Mouse (Mus musculus) kidney, embryonic 16.5 days (tissue): ENCODE data around the gene Rap1gap. TPM values are rescaled to one million over a fixed set of nuclear protein-coding genes. Genes with fewer than 3 reads are reported as not detected.
A peak's percentile ranks its signal among the peaks of the same experiment; 100 is the strongest.

Experiments used
- ATAC-seq: fragments of 200-750 bp; cut with Nextera tagmentation; 2 replicates; pipeline ENCODE4 v1.8.0; 2017; ENCODE audit warnings: moderate TSS enrichment; ENCODE audit not compliant: low FRiP score, low TSS enrichment
- H3K27ac ChIP-seq: fragments of 300-500 bp; sonication (generic); 2 replicates; pipeline ENCODE4 v1.5.1; 2014; ENCODE audit warnings: low read length
- H3K27me3 ChIP-seq: fragments of 300-500 bp; sonication (generic); 2 replicates; pipeline ENCODE4 v1.6.1; 2014; ENCODE audit warnings: low read length, control low read depth, mixed read lengths; ENCODE audit not compliant: insufficient read depth
- H3K36me3 ChIP-seq: fragments of 300-500 bp; sonication (generic); 2 replicates; pipeline ENCODE4 v1.6.1; 2014; ENCODE audit warnings: low read length, control low read depth, mixed read lengths; ENCODE audit not compliant: insufficient read depth
- H3K4me1 ChIP-seq: fragments of 300-500 bp; sonication (generic); 2 replicates; pipeline ENCODE4 v1.6.1; 2014; ENCODE audit warnings: low read length, control low read depth, mixed read lengths; ENCODE audit not compliant: insufficient read depth
- H3K4me2 ChIP-seq: fragments of 300-500 bp; sonication (generic); replicated peaks from 2 replicates; pipeline ENCODE4 v1.6.1; 2014; ENCODE audit warnings: low read depth, low read length
- H3K4me3 ChIP-seq: fragments of 300-500 bp; sonication (generic); 2 replicates; pipeline ENCODE4 v1.5.1; 2014; ENCODE audit warnings: mild to moderate bottlenecking, low read length
- H3K9ac ChIP-seq: fragments of 300-500 bp; sonication (generic); replicated peaks from 2 replicates; pipeline ENCODE4 v1.6.1; 2014; ENCODE audit warnings: low read length
- H3K9me3 ChIP-seq: fragments of 300-500 bp; sonication (generic); 2 replicates; pipeline ENCODE4 v1.6.1; 2016; ENCODE audit warnings: low read length, control low read depth
- WGBS: fragments of 180-500 bp; shearing (Covaris S2); extraction: QIAGEN DNeasy Blood & Tissue Kit; methylation state at CpG from one replicate; pipeline ENCODE4 v1.1.7; 2014; 5-methylcytosine and 5-hydroxymethylcytosine counted together
- polyA plus RNA-seq: library from polyadenylated mRNA; unstranded; fragments of >200 nt; fragmentation: Nextera tagmentation; extraction: Ambion mirVana; gene quantifications from 2 replicates; pipeline ENCODE4 v1.2.1, GENCODE M21; 2015

Rap1gap gene
- polyA plus RNA-seq, 1 experiment from 2014 or later = 22.0 TPM

GRCm38 (mm10) chr4:137642101-137642500 is 22.4 kb upstream of the Rap1gap start:
- Histone ChIP-seq H3K27me3 (no peaks in the 10 kb centered on the region), H3K9ac (no peak overlapping the region), H3K4me2 (no peak overlapping the region), H3K27ac (peak overlapping the region; percentile 70), H3K4me1 (peaks cover 4% of the 10 kb centered on the region; the same call in 1 of the 2 replicates), H3K36me3 (peaks cover 67% of the 10 kb centered on the region), H3K4me3 (no peak overlapping the region), H3K9me3 (no peaks in the 10 kb centered on the region)
- ATAC-seq = peak; percentile 59; the same call in 1 of the 2 replicates
- 57% methylated on average over 2 of the region's 2 CpGs for WGBS

GRCm38 (mm10) chr4:137643459-137643858 is 21.1 kb upstream of the Rap1gap start:
- H3K9me3 ChIP-seq = no peaks in the 10 kb centered on the region
- H3K4me1 ChIP-seq = peaks cover 4% of the 10 kb centered on the region; the same call in 1 of the 2 replicates
- H3K27me3 ChIP-seq = no peaks in the 10 kb centered on the region
- H3K4me3 ChIP-seq = no peak overlapping the region
- H3K27ac ChIP-seq = no peak overlapping the region
- H3K4me2 ChIP-seq = no peak overlapping the region
- no peak overlapping the region for H3K9ac ChIP-seq
- peaks cover 63% of the 10 kb centered on the region for H3K36me3 ChIP-seq
- ATAC-seq = no peak
- 86% methylated on average over 2 of the region's 2 CpGs for WGBS

- Histone ChIP-seq H3K27me3 (no peaks in the 10 kb centered on the region), H3K9ac (no peak overlapping the region), H3K27ac (no peak overlapping the region), H3K36me3 (peaks cover 63% of the 10 kb centered on the region), H3K4me3 (no peak overlapping the region), H3K9me3 (no peaks in the 10 kb centered on the region), H3K4me2 (no peak overlapping the region), H3K4me1 (peaks cover 12% of the 10 kb centered on the region)
- ATAC-seq = no peak
Measured at GRCm38 (mm10) chr4:137646262-137646661, 18.3 kb upstream of the Rap1gap start.

- Histone ChIP-seq H3K27me3 (no peaks in the 10 kb centered on the region), H3K4me1 (peaks cover 8% of the 10 kb centered on the region; the same call in 1 of the 2 replicates), H3K4me3 (no peak overlapping the region), H3K27ac (no peak overlapping the region), H3K4me2 (no peak overlapping the region), H3K9ac (no peak overlapping the region), H3K36me3 (peaks cover 72% of the 10 kb centered on the region), H3K9me3 (no peaks in the 10 kb centered on the region)
- no peak for ATAC-seq
- 85% methylated on average over 6 of the region's 6 CpGs for WGBS
Measured at GRCm38 (mm10) chr4:137647648-137648047, 16.9 kb upstream of the Rap1gap start.

- no peak for ATAC-seq
- Histone ChIP-seq H3K4me2 (no peak overlapping the region), H3K27me3 (no peaks in the 10 kb centered on the region), H3K9me3 (no peaks in the 10 kb centered on the region), H3K36me3 (peaks cover 77% of the 10 kb centered on the region), H3K9ac (no peak overlapping the region), H3K27ac (no peak overlapping the region), H3K4me3 (no peak overlapping the region), H3K4me1 (peaks cover 8% of the 10 kb centered on the region; the same call in 1 of the 2 replicates)
- WGBS = 67% methylated on average over 9 of the region's 9 CpGs
Measured at GRCm38 (mm10) chr4:137648230-137648629, 16.3 kb upstream of the Rap1gap start.

- 38% methylated on average over 5 of the region's 5 CpGs for WGBS
- H3K4me2 ChIP-seq = no peak overlapping the region
- no peaks in the 10 kb centered on the region for H3K27me3 ChIP-seq
- no peak overlapping the region for H3K9ac ChIP-seq
- no peak overlapping the region for H3K4me3 ChIP-seq
- ATAC-seq = peak; percentile 61; the same call in 1 of the 2 replicates
- peaks cover 8% of the 10 kb centered on the region; the same call in 1 of the 2 replicates for H3K4me1 ChIP-seq
- no peak overlapping the region for H3K27ac ChIP-seq
- peaks cover 72% of the 10 kb centered on the region for H3K36me3 ChIP-seq
- H3K9me3 ChIP-seq = no peaks in the 10 kb centered on the region
Measured at GRCm38 (mm10) chr4:137650912-137651311, 13.6 kb upstream of the Rap1gap start.

GRCm38 (mm10) chr4:137652835-137653346 is 11.6 kb upstream of the Rap1gap start:
- Histone ChIP-seq H3K27me3 (no peaks in the 10 kb centered on the region), H3K4me1 (peaks cover 8% of the 10 kb centered on the region; the same call in 1 of the 2 replicates), H3K27ac (no peak overlapping the region), H3K9ac (no peak overlapping the region), H3K4me3 (no peak overlapping the region), H3K9me3 (no peaks in the 10 kb centered on the region), H3K4me2 (no peak overlapping the region), H3K36me3 (peaks cover 74% of the 10 kb centered on the region)
- WGBS = 91% methylated on average over 5 of the region's 5 CpGs
- no peak for ATAC-seq

- ATAC-seq = no peak
- 83% methylated on average over 18 of the region's 18 CpGs for WGBS
- peak overlapping the region; percentile 70 for H3K27ac ChIP-seq
Measured at GRCm38 (mm10) chr4:137655241-137656031, 9.1 kb upstream of the Rap1gap start.

GRCm38 (mm10) chr4:137657674-137658073 is 6.9 kb upstream of the Rap1gap start:
- no peak overlapping the region for H3K9ac ChIP-seq
- peaks cover 41% of the 10 kb centered on the region for H3K36me3 ChIP-seq
- no peak for ATAC-seq
- WGBS = 82% methylated on average over 8 of the region's 8 CpGs
- no peaks in the 10 kb centered on the region for H3K9me3 ChIP-seq
- H3K4me1 ChIP-seq = peaks cover 14% of the 10 kb centered on the region
- peak overlapping the region; percentile 31; the same call in 1 of the 2 replicates for H3K27ac ChIP-seq
- H3K4me3 ChIP-seq = no peak overlapping the region
- H3K4me2 ChIP-seq = no peak overlapping the region
- no peaks in the 10 kb centered on the region for H3K27me3 ChIP-seq

More at GRCm38 (mm10) chr4:137655241-137656031, 9.1 kb upstream of the Rap1gap start:
- H3K4me3 ChIP-seq = no peak overlapping the region
- no peaks in the 10 kb centered on the region for H3K9me3 ChIP-seq
- no peaks in the 10 kb centered on the region for H3K27me3 ChIP-seq
- no peak overlapping the region for H3K9ac ChIP-seq
- H3K4me1 ChIP-seq = peaks cover 8% of the 10 kb centered on the region
- peaks cover 55% of the 10 kb centered on the region for H3K36me3 ChIP-seq
- H3K4me2 ChIP-seq = no peak overlapping the region

GRCm38 (mm10) chr4:137659541-137659940 is 5.0 kb upstream of the Rap1gap start:
- peaks cover 14% of the 10 kb centered on the region for H3K27me3 ChIP-seq
- H3K36me3 ChIP-seq = peaks cover 28% of the 10 kb centered on the region
- H3K9ac ChIP-seq = no peak overlapping the region
- H3K4me1 ChIP-seq = peaks cover 21% of the 10 kb centered on the region
- H3K9me3 ChIP-seq = no peaks in the 10 kb centered on the region
- H3K4me2 ChIP-seq = no peak overlapping the region
- no peak for ATAC-seq
- H3K4me3 ChIP-seq = no peak overlapping the region
- WGBS = 82% methylated on average over 4 of the region's 4 CpGs
- H3K27ac ChIP-seq = no peak overlapping the region
